Mouse (Mus musculus): ENCODE data around the gene Gm11037. TPM values are rescaled to one million over a fixed set of nuclear protein-coding genes. Genes with fewer than 3 reads are reported as not detected.
A peak's percentile ranks its signal among the peaks of the same experiment; 100 is the strongest.
"Not testable (repeated sequence)": the region's sequence is repeated elsewhere in the genome, so short reads cannot be mapped to it uniquely, and the experiment has no call there.

Gm11037 gene
- polyA plus RNA-seq, 1 experiment from 2014 or later = not detected

DNA sequence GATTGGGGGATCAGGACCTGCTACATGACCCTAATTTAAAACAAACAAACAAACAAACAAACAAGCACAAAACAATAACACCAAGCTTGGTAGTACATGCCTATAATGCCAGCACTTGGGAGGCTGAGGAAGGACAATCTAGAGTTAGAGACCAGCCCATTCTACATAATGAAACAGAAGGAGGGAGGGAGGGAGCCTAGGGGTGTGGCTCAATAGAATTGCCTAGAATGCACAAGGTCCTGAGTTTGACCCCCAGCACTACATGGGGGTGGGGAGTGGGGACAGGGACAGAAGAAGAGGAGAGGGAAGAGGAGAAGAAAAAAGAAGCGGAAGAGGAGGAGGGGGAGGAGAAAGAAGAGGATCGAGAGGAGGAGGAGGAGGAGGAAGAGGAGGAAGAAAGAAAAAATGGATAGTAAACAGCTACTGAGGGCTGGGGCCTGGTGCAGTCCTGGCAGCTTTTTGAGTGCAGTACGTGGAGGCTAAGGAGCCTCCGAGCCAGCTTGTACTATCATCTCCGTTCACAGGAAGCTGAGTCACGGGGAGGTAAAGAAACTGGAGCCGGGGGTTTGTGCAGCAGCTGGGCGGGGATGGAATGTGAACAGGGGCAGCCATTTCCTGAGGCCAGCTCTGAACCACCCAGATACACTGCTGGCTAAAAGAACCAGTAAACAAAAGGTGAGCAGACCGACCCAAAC is 37.0 kb upstream of the Gm11037 start:
- Histone ChIP-seq H3K9me3 (ENCODE audit: control insufficient read depth, low read length) (no peaks in the 10 kb centered on the region), H3K27ac (replicated peaks; ENCODE audit: low read depth, low read length) (no peak overlapping the region), H3K4me1 (ENCODE audit: control insufficient read depth, insufficient read depth, low read length) (no peaks in the 10 kb centered on the region), H3K4me2 (ENCODE audit: low read length) (no peak overlapping the region), H3K27me3 (ENCODE audit: control insufficient read depth, insufficient read depth, low read length) (no peaks in the 10 kb centered on the region), H3K9ac (replicated peaks; ENCODE audit: low read length) (no peak overlapping the region), H3K36me3 (ENCODE audit: control insufficient read depth, insufficient read depth, low read length) (no peaks in the 10 kb centered on the region), H3K4me3 (replicated peaks; ENCODE audit: low read depth, low read length) (no peak overlapping the region)
- 23% methylated on average over 9 of the region's 9 CpGs for WGBS
- peak; percentile 29 for DNase-seq
- no peak for ATAC-seq (ENCODE audit: low FRiP score, low TSS enrichment)

DNA sequence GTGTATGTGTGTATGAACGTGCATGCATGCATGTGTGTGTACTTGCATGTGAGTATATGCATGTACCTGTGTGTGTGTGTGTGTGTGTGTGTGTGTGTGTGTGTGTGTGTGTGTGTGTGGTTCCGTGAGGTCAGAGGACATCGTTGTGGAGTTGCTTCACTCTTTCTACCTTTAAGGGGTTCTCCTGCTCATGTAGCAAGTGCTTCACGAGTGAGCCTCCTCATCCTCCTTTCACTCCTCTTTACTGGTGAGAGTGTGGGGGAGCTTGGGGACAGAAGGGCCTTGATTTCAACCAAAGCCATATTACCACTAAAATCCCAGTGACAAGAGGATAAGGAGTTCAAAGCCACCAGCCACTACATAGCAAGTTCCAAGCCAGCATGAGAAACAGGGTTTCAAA is 36.2 kb upstream of the Gm11037 start:
- no peaks in the 10 kb centered on the region for H3K4me1 ChIP-seq (ENCODE audit: control insufficient read depth, insufficient read depth, low read length)
- H3K9me3 ChIP-seq (ENCODE audit: control insufficient read depth, low read length) = no peaks in the 10 kb centered on the region
- no peak overlapping the region for H3K4me2 ChIP-seq (ENCODE audit: low read length)
- no peaks in the 10 kb centered on the region for H3K27me3 ChIP-seq (ENCODE audit: control insufficient read depth, insufficient read depth, low read length)
- 89% methylated on average over 4 of the region's 4 CpGs for WGBS
- H3K27ac ChIP-seq (replicated peaks; ENCODE audit: low read depth, low read length) = no peak overlapping the region
- no peaks in the 10 kb centered on the region for H3K36me3 ChIP-seq (ENCODE audit: control insufficient read depth, insufficient read depth, low read length)
- no peak for DNase-seq
- no peak for ATAC-seq (ENCODE audit: low FRiP score, low TSS enrichment)
- no peak overlapping the region for H3K4me3 ChIP-seq (replicated peaks; ENCODE audit: low read depth, low read length)
- H3K9ac ChIP-seq (replicated peaks; ENCODE audit: low read length) = no peak overlapping the region

DNA sequence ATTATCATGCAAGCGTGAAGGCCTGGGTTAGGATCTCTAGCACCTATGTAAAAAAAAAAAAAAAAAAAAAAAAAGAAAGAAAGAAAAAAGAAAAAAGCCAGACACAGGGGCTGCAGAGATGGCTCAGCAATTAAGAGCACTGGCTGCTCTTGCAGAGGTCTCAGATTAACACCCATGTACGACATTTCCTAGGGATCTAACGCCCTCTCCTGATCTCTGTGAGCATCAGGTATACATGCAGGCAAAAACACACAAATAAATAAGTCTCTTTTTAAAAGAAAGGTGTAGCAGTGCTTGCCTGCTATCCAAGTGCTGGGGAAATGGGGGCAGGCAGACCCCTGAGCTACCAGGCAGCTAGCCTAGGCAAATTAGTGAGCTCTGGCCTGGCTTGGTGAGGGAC is 31.8 kb upstream of the Gm11037 start:
- Histone ChIP-seq H3K4me2 (ENCODE audit: low read length) (no peak overlapping the region), H3K27me3 (ENCODE audit: control insufficient read depth, insufficient read depth, low read length) (no peaks in the 10 kb centered on the region), H3K4me1 (ENCODE audit: control insufficient read depth, insufficient read depth, low read length) (no peaks in the 10 kb centered on the region), H3K9me3 (ENCODE audit: control insufficient read depth, low read length) (no peaks in the 10 kb centered on the region), H3K36me3 (ENCODE audit: control insufficient read depth, insufficient read depth, low read length) (no peaks in the 10 kb centered on the region), H3K27ac (replicated peaks; ENCODE audit: low read depth, low read length) (no peak overlapping the region), H3K4me3 (replicated peaks; ENCODE audit: low read depth, low read length) (no peak overlapping the region), H3K9ac (replicated peaks; ENCODE audit: low read length) (no peak overlapping the region)
- ATAC-seq (ENCODE audit: low FRiP score, low TSS enrichment) (no peak), DNase-seq (no peak)
- WGBS = 64% methylated on average over 3 of the region's 3 CpGs

DNA sequence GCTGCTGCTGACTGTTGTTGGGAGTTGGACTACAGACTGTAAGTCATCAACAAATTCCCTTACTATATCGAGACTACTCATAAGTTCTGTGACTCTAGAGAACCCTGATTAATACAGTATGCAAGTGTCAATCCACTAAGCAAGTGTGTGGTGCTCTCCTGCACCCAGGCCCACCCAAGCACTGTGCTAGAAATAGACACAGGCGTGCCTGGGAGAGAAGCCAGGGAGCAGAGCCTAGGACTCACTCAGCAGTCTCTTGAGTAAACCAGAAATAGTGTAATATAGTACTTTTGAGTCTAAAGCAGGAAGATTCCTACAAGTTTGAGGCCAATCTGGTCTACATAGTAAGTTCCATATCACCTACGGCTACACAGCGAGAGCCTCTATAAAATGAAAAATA is 29.3 kb upstream of the Gm11037 start:
- no peak overlapping the region for H3K9ac ChIP-seq (replicated peaks; ENCODE audit: low read length)
- 92% methylated on average over 4 of the region's 4 CpGs for WGBS
- no peaks in the 10 kb centered on the region for H3K27me3 ChIP-seq (ENCODE audit: control insufficient read depth, insufficient read depth, low read length)
- H3K27ac ChIP-seq (replicated peaks; ENCODE audit: low read depth, low read length) = no peak overlapping the region
- H3K4me3 ChIP-seq (replicated peaks; ENCODE audit: low read depth, low read length) = no peak overlapping the region
- H3K9me3 ChIP-seq (ENCODE audit: control insufficient read depth, low read length) = no peaks in the 10 kb centered on the region
- ATAC-seq (ENCODE audit: low FRiP score, low TSS enrichment) = no peak
- no peaks in the 10 kb centered on the region for H3K36me3 ChIP-seq (ENCODE audit: control insufficient read depth, insufficient read depth, low read length)
- H3K4me2 ChIP-seq (ENCODE audit: low read length) = no peak overlapping the region
- DNase-seq = no peak
- H3K4me1 ChIP-seq (ENCODE audit: control insufficient read depth, insufficient read depth, low read length) = no peaks in the 10 kb centered on the region

DNA sequence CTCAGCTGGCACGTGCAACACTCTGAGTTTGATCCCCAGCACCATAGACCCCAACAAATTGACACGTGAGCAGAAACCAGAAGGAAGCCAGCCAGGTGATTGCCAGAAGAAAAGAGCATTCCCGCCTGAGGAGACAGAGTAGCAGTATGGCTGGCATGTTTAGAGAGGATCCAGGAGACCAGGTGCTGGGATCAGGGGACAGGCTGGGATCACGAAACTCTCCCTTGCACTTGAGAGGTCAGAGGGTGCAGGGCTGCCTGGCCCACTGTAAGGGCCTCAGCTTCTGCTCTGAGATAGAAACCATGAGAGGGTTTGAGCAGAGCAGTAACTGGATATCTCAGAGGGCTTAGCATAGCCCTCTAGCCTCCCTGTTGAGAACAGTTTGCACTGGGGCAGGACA is 28.2 kb upstream of the Gm11037 start:
- DNase-seq; ATAC-seq (ENCODE audit: low FRiP score, low TSS enrichment); H3K27me3 ChIP-seq (ENCODE audit: control insufficient read depth, insufficient read depth, low read length); H3K36me3 ChIP-seq (ENCODE audit: control insufficient read depth, insufficient read depth, low read length); H3K9me3 ChIP-seq (ENCODE audit: control insufficient read depth, low read length); H3K4me3 ChIP-seq (replicated peaks; ENCODE audit: low read depth, low read length); H3K4me1 ChIP-seq (ENCODE audit: control insufficient read depth, insufficient read depth, low read length); H3K9ac ChIP-seq (replicated peaks; ENCODE audit: low read length); H3K27ac ChIP-seq (replicated peaks; ENCODE audit: low read depth, low read length); H3K4me2 ChIP-seq (ENCODE audit: low read length): not testable (repeated sequence)
- WGBS = 71% methylated on average over 4 of the region's 4 CpGs

DNA sequence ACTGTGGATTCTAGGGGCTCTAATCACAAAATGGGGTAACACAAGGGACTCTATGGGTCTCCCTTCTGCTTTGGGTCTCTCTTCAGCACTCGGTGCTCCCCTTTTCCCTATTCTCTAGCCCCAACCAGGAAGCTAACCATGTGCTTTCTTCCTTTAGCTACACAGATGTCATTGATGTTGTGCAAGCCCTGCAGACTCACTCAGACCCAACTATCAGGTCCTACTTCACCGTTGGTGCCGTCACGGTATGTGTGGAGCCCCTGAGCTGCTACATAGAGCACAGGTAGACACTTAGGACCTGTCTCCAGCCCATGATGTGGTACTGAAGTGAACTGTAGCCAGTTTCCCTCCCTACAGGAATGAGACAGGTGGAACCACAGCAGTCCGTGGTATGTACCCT is 27.3 kb upstream of the Gm11037 start:
- DNase-seq (no peak), ATAC-seq (ENCODE audit: low FRiP score, low TSS enrichment) (no peak)
- no peak overlapping the region for H3K4me3 ChIP-seq (replicated peaks; ENCODE audit: low read depth, low read length)
- no peaks in the 10 kb centered on the region for H3K27me3 ChIP-seq (ENCODE audit: control insufficient read depth, insufficient read depth, low read length)
- no peak overlapping the region for H3K27ac ChIP-seq (replicated peaks; ENCODE audit: low read depth, low read length)
- no peaks in the 10 kb centered on the region for H3K9me3 ChIP-seq (ENCODE audit: control insufficient read depth, low read length)
- no peaks in the 10 kb centered on the region for H3K36me3 ChIP-seq (ENCODE audit: control insufficient read depth, insufficient read depth, low read length)
- H3K9ac ChIP-seq (replicated peaks; ENCODE audit: low read length) = no peak overlapping the region
- WGBS = 86% methylated on average over 5 of the region's 5 CpGs
- H3K4me2 ChIP-seq (ENCODE audit: low read length) = no peak overlapping the region
- H3K4me1 ChIP-seq (ENCODE audit: control insufficient read depth, insufficient read depth, low read length) = no peaks in the 10 kb centered on the region

DNA sequence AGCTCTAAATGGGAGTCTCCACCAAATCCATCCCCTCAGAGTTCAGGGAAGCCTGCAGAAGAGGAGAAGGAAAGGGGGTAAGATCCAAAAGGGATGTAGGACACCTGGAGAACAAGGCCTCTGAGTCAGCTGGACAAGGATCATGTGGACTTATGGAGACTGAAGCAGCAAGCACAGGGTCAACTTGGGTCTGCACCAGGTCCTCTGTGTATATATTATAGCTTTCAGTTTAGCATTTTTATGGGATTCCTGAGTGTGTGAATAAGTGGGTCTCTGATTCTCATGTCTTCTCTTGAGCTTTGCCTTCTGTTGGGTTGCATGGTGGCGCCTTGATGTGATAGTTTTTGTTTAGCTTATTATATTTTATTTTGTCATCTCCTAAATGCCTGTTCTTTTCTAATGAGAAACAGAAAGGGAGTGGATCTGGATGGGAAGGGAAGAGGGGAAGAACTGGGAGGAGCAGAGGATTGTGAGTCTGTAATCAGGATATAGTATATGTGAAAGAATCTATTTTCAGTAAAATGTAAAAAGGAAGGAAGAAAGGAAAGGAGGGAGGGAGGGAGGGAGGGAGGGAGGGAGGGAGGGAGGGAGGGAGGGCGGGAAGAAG is 14.2 kb upstream of the Gm11037 start:
- Histone ChIP-seq H3K36me3 (ENCODE audit: control insufficient read depth, insufficient read depth, low read length) (no peaks in the 10 kb centered on the region), H3K4me1 (ENCODE audit: control insufficient read depth, insufficient read depth, low read length) (no peaks in the 10 kb centered on the region), H3K4me2 (ENCODE audit: low read length) (no peak overlapping the region), H3K9ac (replicated peaks; ENCODE audit: low read length) (no peak overlapping the region), H3K4me3 (replicated peaks; ENCODE audit: low read depth, low read length) (no peak overlapping the region), H3K27me3 (ENCODE audit: control insufficient read depth, insufficient read depth, low read length) (no peaks in the 10 kb centered on the region), H3K9me3 (ENCODE audit: control insufficient read depth, low read length) (no peaks in the 10 kb centered on the region), H3K27ac (replicated peaks; ENCODE audit: low read depth, low read length) (no peak overlapping the region)
- ATAC-seq (ENCODE audit: low FRiP score, low TSS enrichment) (no peak), DNase-seq (no peak)
- WGBS = 96% methylated on average over 2 of the region's 2 CpGs

DNA sequence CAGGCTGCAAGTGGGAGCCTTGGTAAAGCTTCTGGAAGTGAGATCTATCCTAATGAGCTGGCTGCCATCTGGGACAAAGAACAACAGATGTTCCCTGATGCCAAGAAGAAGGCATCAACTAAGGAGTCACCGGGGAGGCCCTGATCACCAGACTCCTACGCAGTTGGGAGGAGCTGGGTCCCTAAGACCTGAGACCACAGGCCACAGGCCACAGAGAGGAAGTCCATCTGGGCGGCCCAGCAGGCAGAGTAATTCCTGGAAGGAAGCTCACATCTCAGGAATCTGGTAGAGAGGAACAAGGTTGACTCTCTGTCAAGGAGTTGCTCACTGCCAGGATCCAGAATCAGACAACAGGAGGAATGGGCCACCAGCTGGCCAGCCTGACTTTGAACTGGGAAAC is 9.1 kb upstream of the Gm11037 start:
- no peak overlapping the region for H3K27ac ChIP-seq (replicated peaks; ENCODE audit: low read depth, low read length)
- DNase-seq (no peak), ATAC-seq (ENCODE audit: low FRiP score, low TSS enrichment) (no peak)
- no peak overlapping the region for H3K9ac ChIP-seq (replicated peaks; ENCODE audit: low read length)
- WGBS = 79% methylated on average over 3 of the region's 3 CpGs
- no peaks in the 10 kb centered on the region for H3K9me3 ChIP-seq (ENCODE audit: control insufficient read depth, low read length)
- H3K4me2 ChIP-seq (ENCODE audit: low read length) = no peak overlapping the region
- H3K36me3 ChIP-seq (ENCODE audit: control insufficient read depth, insufficient read depth, low read length) = no peaks in the 10 kb centered on the region
- peaks cover 10% of the 10 kb centered on the region for H3K4me1 ChIP-seq (ENCODE audit: control insufficient read depth, insufficient read depth, low read length)
- no peaks in the 10 kb centered on the region for H3K27me3 ChIP-seq (ENCODE audit: control insufficient read depth, insufficient read depth, low read length)
- no peak overlapping the region for H3K4me3 ChIP-seq (replicated peaks; ENCODE audit: low read depth, low read length)
